Mouse (Mus musculus): ENCODE results near the gene Fgfr2. TPM values are rescaled to one million over a fixed set of nuclear protein-coding genes. Genes with fewer than 3 reads are reported as not detected.
"Not testable (repeated sequence)": the region's sequence is repeated elsewhere in the genome, so short reads cannot be mapped to it uniquely, and the experiment has no call there.

Fgfr2 gene
- total RNA-seq, 2 experiments from 2014 or later = 35.8 to 40.8 TPM

GRCm38 (mm10) chr7:133121080-133121607 lies 2.0 kb downstream of the Fgfr2 start:
- no peak for DNase-seq
- intact Hi-C loops (cut with DNase I) = no loop called here

GRCm38 (mm10) chr7:133120221-133120751 lies 2.9 kb downstream of the Fgfr2 start:
- peak; percentile 31 for DNase-seq
- intact Hi-C loops (cut with DNase I) = no loop called here

GRCm38 (mm10) chr7:133117815-133118214 lies 5.3 kb downstream of the Fgfr2 start:
- DNase-seq = no peak
- intact Hi-C loops (cut with DNase I) = loop anchor here (5.0 to 10.0 kb wide), 2 partner anchors 86 to 517 kb away; partner anchors contain the start of gene Edrf1

- intact Hi-C loops (cut with DNase I) = loop anchor here (5.0 to 10.0 kb wide), 2 partner anchors 84 to 518 kb away; partner anchors contain the start of gene Edrf1
- no peak for DNase-seq
Measured at GRCm38 (mm10) chr7:133116542-133116941, 6.6 kb downstream of the Fgfr2 start.

GRCm38 (mm10) chr7:133115886-133116285 lies 7.3 kb downstream of the Fgfr2 start:
- intact Hi-C loops (cut with DNase I) = loop anchor here (5.0 to 10.0 kb wide), 2 partner anchors 84 to 519 kb away; partner anchors contain the start of gene Edrf1
- peak; percentile 45 for DNase-seq

GRCm38 (mm10) chr7:133114847-133115470 lies 8.2 kb downstream of the Fgfr2 start:
- DNase-seq = no peak

GRCm38 (mm10) chr7:133113185-133113895 lies 9.8 kb downstream of the Fgfr2 start:
- intact Hi-C loops (cut with DNase I) = loop anchor here (10.0 kb wide), 1 partner anchor 521 kb away; the partner anchor contains the start of gene Edrf1
- no peak for DNase-seq

More at GRCm38 (mm10) chr7:133114847-133115470, 8.2 kb downstream of the Fgfr2 start:
- intact Hi-C loops (cut with DNase I) = loop anchor here (5.0 to 10.0 kb wide), 2 partner anchors 83 to 520 kb away; partner anchors contain the start of gene Edrf1

GRCm38 (mm10) chr7:133112351-133112831 lies 10.8 kb downstream of the Fgfr2 start:
- intact Hi-C loops (cut with DNase I) = loop anchor here (10.0 kb wide), 1 partner anchor 522 kb away; the partner anchor contains the start of gene Edrf1
- no peak for DNase-seq

- no peak for DNase-seq
- intact Hi-C loops (cut with DNase I) = no loop called here
Measured at GRCm38 (mm10) chr7:133109442-133109841, 13.7 kb downstream of the Fgfr2 start.

- no peak for DNase-seq
- intact Hi-C loops (cut with DNase I) = no loop called here
Measured at GRCm38 (mm10) chr7:133108695-133109094, 14.5 kb downstream of the Fgfr2 start.

- intact Hi-C loops (cut with DNase I) = no loop called here
- peak; percentile 20 for DNase-seq
Measured at GRCm38 (mm10) chr7:133102578-133102977, 20.6 kb downstream of the Fgfr2 start.

- no peak for DNase-seq
- intact Hi-C loops (cut with DNase I) = no loop called here
Measured at GRCm38 (mm10) chr7:133101070-133101469, 22.1 kb downstream of the Fgfr2 start.

- intact Hi-C loops (cut with DNase I) = no loop called here
Measured at GRCm38 (mm10) chr7:133100178-133100577, 23.0 kb downstream of the Fgfr2 start.

GRCm38 (mm10) chr7:133099266-133099665 lies 23.9 kb downstream of the Fgfr2 start:
- intact Hi-C loops (cut with DNase I) = no loop called here

More at GRCm38 (mm10) chr7:133100178-133100577, 23.0 kb downstream of the Fgfr2 start:
- no peak for DNase-seq

GRCm38 (mm10) chr7:133098118-133098793 lies 24.9 kb downstream of the Fgfr2 start:
- intact Hi-C loops (cut with DNase I) = no loop called here
- no peak for DNase-seq

More at GRCm38 (mm10) chr7:133099266-133099665, 23.9 kb downstream of the Fgfr2 start:
- DNase-seq = no peak

- DNase-seq; intact Hi-C loops (cut with DNase I): not testable (repeated sequence)
Measured at GRCm38 (mm10) chr7:133095610-133096009, 27.5 kb downstream of the Fgfr2 start.

- DNase-seq = no peak
- intact Hi-C loops (cut with DNase I) = no loop called here
Measured at GRCm38 (mm10) chr7:133094711-133095495, 28.2 kb downstream of the Fgfr2 start.

GRCm38 (mm10) chr7:133094161-133094560 lies 29.0 kb downstream of the Fgfr2 start:
- DNase-seq = no peak
- intact Hi-C loops (cut with DNase I) = no loop called here

GRCm38 (mm10) chr7:133093731-133094130 lies 29.4 kb downstream of the Fgfr2 start:
- intact Hi-C loops (cut with DNase I) = no loop called here
- no peak for DNase-seq

All from left cerebral cortex, postnatal 4 days (tissue).